ENCODE assay signal across 8 mouse cellular contexts in genomic region chr9:44599616-44600015, GRCm38 (mm10). TPM values are rescaled to one million over a fixed set of nuclear protein-coding genes. Genes with fewer than 3 reads are reported as not detected.
A peak's percentile ranks its signal among the peaks of the same experiment; 100 is the strongest.
DNase-seq lines count a peak whose midpoint lies in the region; ATAC-seq and TF ChIP-seq lines count a peak whose summit lies in the region.
"Had no signal": no experiment of that assay in that cellular context is flagged by ENCODE, and none has a peak within 500 bp of the region (broad histone marks: within the 10 kb centered on the region; RNA-seq: fewer than 3 reads in every experiment).

No protein-coding gene starts in this region.

- no peak overlapping the region for H3K27ac ChIP-seq in heart, postnatal 0 days (ENCODE audit: low read depth)
- no peak overlapping the region for H3K27ac ChIP-seq in embryonic facial prominence, embryonic 14.5 days (replicated peaks; ENCODE audit: low read depth, low read length)
- H3K27ac ChIP-seq in limb, embryonic 15.5 days = peak overlapping the region; percentile 22; the same call in 1 of the 2 replicates

- H3K9me3 ChIP-seq in heart, postnatal 0 days (replicated peaks; ENCODE audit: control insufficient read depth, low read length) = no peaks in the 10 kb centered on the region
- H3K9me3 ChIP-seq in embryonic facial prominence, embryonic 14.5 days (ENCODE audit: control insufficient read depth, low read length) = no peaks in the 10 kb centered on the region
- no peaks in the 10 kb centered on the region for H3K9me3 ChIP-seq in limb, embryonic 15.5 days

- no peaks in the 10 kb centered on the region for H3K27me3 ChIP-seq in heart, postnatal 0 days (ENCODE audit: control insufficient read depth, insufficient read depth, low read length)
- no peaks in the 10 kb centered on the region for H3K27me3 ChIP-seq in embryonic facial prominence, embryonic 14.5 days (replicated peaks; ENCODE audit: control insufficient read depth, insufficient read depth, low read length)
- H3K27me3 ChIP-seq in limb, embryonic 15.5 days = no peaks in the 10 kb centered on the region

- WGBS in heart, postnatal 0 days = 19% methylated on average over 5 of the region's 6 CpGs
- 20% methylated on average over 4 of the region's 6 CpGs for WGBS in embryonic facial prominence, embryonic 14.5 days
- 34% methylated on average over 6 of the region's 6 CpGs for WGBS in limb, embryonic 15.5 days

- no peak for TF ChIP-seq CTCF in heart, postnatal 0 days (IDR thresholded peaks at IDR 0.05; ENCODE audit: low read depth)

- intact Hi-C loops in heart, postnatal 36 days (cut with DNase I) = no loop called here

- no peak for DNase-seq in heart, postnatal 0 days (ENCODE audit: low spot score)
- DNase-seq in heart, postnatal 36 days = no peak
- DNase-seq in brain, adult 2 months (ENCODE audit: low read depth, low spot score) = peak; percentile 73
- DNase-seq in embryonic facial prominence, embryonic 14.5 days (ENCODE audit: low spot score) = no peak
- DNase-seq in frontal cortex, adult 2 months (ENCODE audit: extremely low spot score in 1 of 2, low spot score in 1 of 2) = no peak
- no peak for DNase-seq in gastrocnemius, postnatal 25 days

- H3K4me3 ChIP-seq in heart, postnatal 0 days (ENCODE audit: low read depth, low read length) = no peak overlapping the region
- H3K4me3 ChIP-seq in embryonic facial prominence, embryonic 14.5 days (ENCODE audit: low read depth, low read length) = peak overlapping the region; percentile 16; the same call in 1 of the 2 replicates
- H3K4me3 ChIP-seq in limb, embryonic 15.5 days = no peak overlapping the region

- H3K4me1 ChIP-seq in heart, postnatal 0 days (ENCODE audit: control insufficient read depth, insufficient read depth) = peaks cover 23% of the 10 kb centered on the region
- peaks cover 15% of the 10 kb centered on the region for H3K4me1 ChIP-seq in embryonic facial prominence, embryonic 14.5 days (ENCODE audit: control insufficient read depth, insufficient read depth, low read length)
- peaks cover 19% of the 10 kb centered on the region for H3K4me1 ChIP-seq in limb, embryonic 15.5 days

- no peak overlapping the region for H3K9ac ChIP-seq in heart, postnatal 0 days (replicated peaks; ENCODE audit: low read depth, low read length)
- H3K9ac ChIP-seq in embryonic facial prominence, embryonic 14.5 days (ENCODE audit: low read depth, low read length) = peak overlapping the region; percentile 45; the same call in 1 of the 2 replicates
- no peak overlapping the region for H3K9ac ChIP-seq in limb, embryonic 15.5 days

- no peak for TF ChIP-seq EP300 in heart, postnatal 0 days (IDR thresholded peaks at IDR 0.05; ENCODE audit: low read depth)

- no peaks in the 10 kb centered on the region for H3K36me3 ChIP-seq in heart, postnatal 0 days (replicated peaks; ENCODE audit: control insufficient read depth, insufficient read depth, low read length)
- H3K36me3 ChIP-seq in embryonic facial prominence, embryonic 14.5 days (ENCODE audit: control insufficient read depth, insufficient read depth, low read length) = no peaks in the 10 kb centered on the region
- no peaks in the 10 kb centered on the region for H3K36me3 ChIP-seq in limb, embryonic 15.5 days

- no peak for ATAC-seq in heart, postnatal 0 days (ENCODE audit: insufficient read depth, low read depth)
- no peak for ATAC-seq in embryonic facial prominence, embryonic 14.5 days (ENCODE audit: low read depth)
- no peak for ATAC-seq in limb, embryonic 15.5 days (ENCODE audit: insufficient number of reproducible peaks, low FRiP score, low TSS enrichment, low read depth)

- peak overlapping the region; percentile 54 for H3K4me2 ChIP-seq in heart, postnatal 0 days (ENCODE audit: low read depth, low read length)
- peak overlapping the region; percentile 44 for H3K4me2 ChIP-seq in embryonic facial prominence, embryonic 14.5 days (ENCODE audit: low read depth, low read length)
- no peak overlapping the region for H3K4me2 ChIP-seq in limb, embryonic 15.5 days

RNA-seq across cellular contexts. Expression of gene Ddx6, which starts 5.1 kb away (rescaled TPM):
- 30.9 and 33.9 TPM in 2 replicates for total RNA-seq in heart, postnatal 0 days (2014; rRNA removed; ENCODE audit: low replicate concordance)
- 10.5 and 11.0 TPM in 2 replicates for polyA plus RNA-seq in heart, postnatal 0 days (2015; fragmentation: Nextera tagmentation; extraction: Ambion mirVana)
- total RNA-seq in heart, postnatal 36 days (2021) = 10 to 100 TPM; 82.0 to 85.0 TPM
- polyA plus RNA-seq in embryonic facial prominence, embryonic 14.5 days (2014; fragmentation: Nextera tagmentation; extraction: Ambion mirVana) = 16.1 and 18.2 TPM in 2 replicates
- 17.7 and 18.4 TPM in 2 replicates for polyA plus RNA-seq in limb, embryonic 15.5 days (2015; fragmentation: Nextera tagmentation; extraction: Ambion mirVana)
- polyA plus RNA-seq in frontal cortex, adult 2 months (2012; rRNA removed) = 40.9 and 44.6 TPM in 2 replicates
- total RNA-seq in gastrocnemius, postnatal 25 days (2021) = 10 to 100 TPM; 55.1 to 59.4 TPM

RNA-seq across cellular contexts. Expression of gene Cxcr5, which starts 37.9 kb away (rescaled TPM):
- total RNA-seq in heart, postnatal 0 days (2014; rRNA removed; ENCODE audit: low replicate concordance) = not detected in 2 replicates
- not detected in 2 replicates for polyA plus RNA-seq in heart, postnatal 0 days (2015; fragmentation: Nextera tagmentation; extraction: Ambion mirVana)
- total RNA-seq in heart, postnatal 36 days (2021) = under 1 TPM; 0.22 to 0.47 TPM
- 0.13 and 0.35 TPM in 2 replicates for polyA plus RNA-seq in embryonic facial prominence, embryonic 14.5 days (2014; fragmentation: Nextera tagmentation; extraction: Ambion mirVana)
- 0.24 and 0.46 TPM in 2 replicates for polyA plus RNA-seq in limb, embryonic 15.5 days (2015; fragmentation: Nextera tagmentation; extraction: Ambion mirVana)
- 0.04 TPM in 1 of 2 replicates, not detected in the other for polyA plus RNA-seq in frontal cortex, adult 2 months (2012; rRNA removed)
- not detected for total RNA-seq in gastrocnemius, postnatal 25 days (2021)
- total RNA-seq: left cerebral cortex, adult 8-10 months had no signal
